Mouse (Mus musculus): ENCODE data around the gene Abhd10.

- TF ChIP-seq POLR2A (IDR thresholded peaks at IDR 0.05; ENCODE audit: low read depth, low read length) (no peak), CTCF (conservative IDR thresholded peaks at IDR 0.05; ENCODE audit: insufficient read depth, insufficient read length, low read depth, low read length) (0 out of 2 replicates have a peak, but pooled peaks have one; percentile 21)
These were observed 18.7 kb upstream of the Abhd10 start for GRCm38 (mm10) chr16:45761425-45761824.
